Mouse (Mus musculus) retina, postnatal 1 day (tissue): Measurements from ENCODE around the gene Cxadr.

Source experiments
- DNase-seq: peaks from one replicate; pipeline ENCODE4 v3.0.0-alpha.2; 2012

Cxadr gene

GRCm38 (mm10) chr16:78301183-78301830, at the start of gene Cxadr:
Gene Cxadr (plus strand): TSS chr16:78301489.
- DNase-seq = peak; percentile 87

GRCm38 (mm10) chr16:78258989-78259388, 42.3 kb upstream of the Cxadr start:
- DNase-seq = no peak

- no peak for DNase-seq
Observed at GRCm38 (mm10) chr16:78260070-78260879, 41.0 kb upstream of the Cxadr start.

DNA sequence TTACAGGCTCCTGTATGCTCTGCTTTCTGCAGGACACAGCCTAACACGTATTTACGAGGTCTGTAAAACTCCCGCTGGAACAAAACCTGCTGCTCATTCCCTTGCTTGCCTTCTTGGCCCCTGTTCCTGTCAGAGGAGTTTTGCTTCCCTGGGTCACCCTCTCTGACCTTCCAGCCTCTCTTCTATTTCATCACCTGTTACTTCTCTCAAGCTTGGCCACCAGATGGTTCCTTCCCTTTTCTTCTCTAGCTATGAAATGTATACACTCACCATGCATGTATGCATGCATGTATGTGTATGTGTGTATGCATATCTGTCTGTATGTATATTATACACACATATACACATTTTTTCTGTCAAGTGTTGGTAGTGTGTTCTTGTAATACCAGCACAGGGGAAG, 39.8 kb upstream of the Cxadr start:
- no peak for DNase-seq

DNA sequence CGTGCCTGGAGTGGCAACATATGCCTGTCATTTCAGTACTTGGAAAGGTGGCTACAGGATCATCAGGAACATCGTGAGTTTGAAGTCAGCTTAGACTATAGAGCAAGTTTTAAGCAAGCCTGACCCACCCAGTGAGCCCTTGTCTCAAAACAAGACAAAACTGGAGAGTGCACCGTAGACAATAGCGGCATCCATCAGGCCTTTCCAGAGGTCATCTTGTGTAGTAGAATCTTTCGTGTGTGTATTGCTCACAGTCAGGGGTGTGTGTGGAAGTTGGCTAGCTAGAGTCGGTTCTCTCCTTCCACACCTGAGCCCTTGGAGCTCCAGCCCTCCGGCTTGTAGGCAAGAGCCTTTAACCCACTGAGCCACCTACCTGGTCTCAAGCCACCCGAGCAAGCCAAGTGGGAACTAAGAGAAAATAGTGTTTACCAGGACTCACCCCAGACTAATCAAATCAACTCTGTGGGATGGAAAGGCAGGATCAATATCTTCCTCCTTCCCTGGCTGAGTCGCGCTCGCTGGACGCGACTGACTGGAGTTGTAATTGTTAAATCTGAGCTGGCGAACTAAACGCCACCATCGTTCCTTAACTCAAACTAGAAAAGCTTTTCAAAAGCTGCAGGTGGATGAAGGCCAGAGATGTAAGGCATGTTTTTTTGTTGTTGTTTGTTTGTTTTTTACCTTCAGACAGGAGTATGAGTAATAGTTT, 36.7 kb upstream of the Cxadr start:
- DNase-seq = no peak

DNA sequence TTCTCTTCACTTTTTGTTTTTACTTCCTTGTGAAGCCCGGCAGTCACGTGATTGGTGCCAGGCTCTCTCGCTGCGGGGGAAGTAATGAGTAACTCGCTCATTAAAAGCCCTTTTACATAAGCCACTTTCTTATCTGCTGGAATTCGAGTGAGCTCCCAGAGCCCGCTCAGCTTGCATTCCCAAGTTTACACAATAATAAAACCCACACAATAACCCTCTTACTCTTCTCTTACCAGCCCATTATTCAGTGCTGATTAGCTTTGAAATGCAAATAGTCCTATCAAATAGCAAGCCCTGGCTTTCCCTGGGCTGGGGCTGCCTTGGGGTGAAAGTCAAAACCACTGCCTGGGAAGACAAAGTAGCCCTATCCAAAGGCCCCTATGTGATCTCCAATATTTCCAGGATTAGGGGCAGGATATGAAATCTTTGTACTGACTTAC, 36.1 kb upstream of the Cxadr start:
- DNase-seq = peak; percentile 70

- DNase-seq = no peak
Observed at GRCm38 (mm10) chr16:78265826-78266225, 35.5 kb upstream of the Cxadr start.

DNA sequence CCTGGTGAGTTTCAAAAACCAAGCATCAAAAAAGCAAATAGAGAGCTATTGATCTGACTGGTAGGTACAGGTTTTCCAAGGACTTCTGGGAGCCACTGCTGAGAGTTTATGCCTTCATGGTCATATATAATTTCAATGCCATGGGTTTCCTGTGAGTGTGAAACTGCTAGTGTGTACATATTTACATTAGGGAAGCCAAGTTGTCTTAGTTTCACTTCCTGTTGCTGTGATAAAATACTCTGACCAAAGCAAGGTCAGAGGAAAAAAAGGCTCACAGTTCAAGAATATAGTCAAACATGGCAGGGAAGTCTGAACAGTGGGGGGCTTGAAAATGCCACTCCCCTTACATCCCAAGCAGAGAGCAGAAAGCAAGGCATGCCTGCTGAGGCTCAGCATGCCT, 33.8 kb upstream of the Cxadr start:
- no peak for DNase-seq

GRCm38 (mm10) chr16:78268167-78268566, 33.1 kb upstream of the Cxadr start:
- DNase-seq = no peak

- no peak for DNase-seq
Observed at GRCm38 (mm10) chr16:78274825-78275455, 26.3 kb upstream of the Cxadr start.

DNA sequence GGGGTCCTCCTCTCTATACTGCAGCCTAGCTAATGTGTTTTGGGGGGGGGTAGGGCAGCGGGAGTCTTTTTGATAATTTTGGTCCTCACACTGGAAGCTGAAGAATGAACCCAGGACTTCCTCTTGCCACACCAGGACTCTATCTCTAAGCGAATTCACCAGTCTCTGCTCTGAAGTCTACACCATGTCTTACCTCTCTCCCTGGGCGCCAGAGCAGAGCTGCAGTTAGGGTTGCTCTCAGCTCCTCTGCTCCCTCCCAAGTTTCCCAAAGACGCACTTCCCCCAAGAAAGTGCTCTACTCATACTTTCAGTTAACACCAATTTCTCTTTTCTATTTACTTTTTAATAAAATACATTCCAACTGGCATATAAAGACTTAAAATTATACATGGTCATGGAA, 23.7 kb upstream of the Cxadr start:
- no peak for DNase-seq

- DNase-seq = no peak
Observed at GRCm38 (mm10) chr16:78280093-78280881, 21.0 kb upstream of the Cxadr start.

DNA sequence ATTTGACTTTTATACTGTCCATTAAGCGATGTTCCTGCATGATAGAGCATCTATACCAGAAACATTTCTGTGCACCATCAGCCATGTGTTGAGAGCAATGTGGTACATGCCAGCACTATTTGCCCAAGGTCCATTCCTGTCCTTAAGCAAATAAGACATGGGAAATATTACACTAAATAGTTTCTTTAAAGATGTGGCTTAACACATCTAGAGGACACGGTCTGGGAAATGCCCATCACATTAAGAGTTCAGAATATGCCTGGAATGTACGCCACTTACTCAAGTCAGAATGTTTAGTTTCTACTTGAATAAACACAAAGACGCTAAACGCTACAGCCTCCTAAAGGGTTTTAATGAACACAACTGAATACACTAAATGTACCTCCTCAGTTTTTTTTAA, 18.1 kb upstream of the Cxadr start:
- DNase-seq = no peak

- no peak for DNase-seq
Observed at GRCm38 (mm10) chr16:78294051-78294450, 7.2 kb upstream of the Cxadr start.

DNA sequence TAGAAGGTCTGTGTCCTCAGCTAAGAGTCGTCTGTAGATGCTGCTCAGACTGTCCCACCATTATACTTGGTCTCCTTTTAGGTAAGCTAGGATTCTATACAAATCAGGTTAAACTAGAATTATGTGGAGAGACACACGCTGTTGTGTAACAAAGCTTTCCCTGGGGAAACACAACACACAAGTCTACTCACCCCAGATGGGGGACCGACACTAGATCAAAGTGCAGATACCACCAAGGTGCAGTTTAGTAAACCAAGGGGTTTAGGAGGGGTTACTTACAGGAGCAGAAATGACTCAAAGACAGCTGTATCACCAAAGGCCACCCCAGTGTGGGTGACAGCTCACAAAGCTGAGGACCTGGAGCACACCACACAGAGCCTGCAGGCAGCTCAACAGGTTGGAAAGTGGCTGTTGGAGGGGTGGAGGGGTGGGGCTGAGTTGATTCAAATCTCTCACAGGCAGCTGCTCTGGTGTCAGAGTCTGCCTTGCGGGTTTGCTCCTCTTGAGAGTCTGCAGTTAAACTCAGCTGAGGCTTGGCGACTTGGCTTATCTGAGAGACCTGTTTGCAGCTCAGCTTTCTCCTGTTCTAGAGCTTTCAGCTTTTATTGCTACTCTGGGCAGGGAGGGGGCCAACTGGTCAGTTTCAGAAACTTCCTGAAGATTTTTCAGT, 6.5 kb upstream of the Cxadr start:
- DNase-seq = no peak

GRCm38 (mm10) chr16:78295601-78296000, 5.7 kb upstream of the Cxadr start:
- no peak for DNase-seq

GRCm38 (mm10) chr16:78296114-78296513, 5.2 kb upstream of the Cxadr start:
- DNase-seq = no peak

- no peak for DNase-seq
Observed at GRCm38 (mm10) chr16:78301831-78302677, 765 bp downstream of the Cxadr start.

- DNase-seq = peak; percentile 38
Observed at GRCm38 (mm10) chr16:78302678-78303050, 1.4 kb downstream of the Cxadr start.

DNA sequence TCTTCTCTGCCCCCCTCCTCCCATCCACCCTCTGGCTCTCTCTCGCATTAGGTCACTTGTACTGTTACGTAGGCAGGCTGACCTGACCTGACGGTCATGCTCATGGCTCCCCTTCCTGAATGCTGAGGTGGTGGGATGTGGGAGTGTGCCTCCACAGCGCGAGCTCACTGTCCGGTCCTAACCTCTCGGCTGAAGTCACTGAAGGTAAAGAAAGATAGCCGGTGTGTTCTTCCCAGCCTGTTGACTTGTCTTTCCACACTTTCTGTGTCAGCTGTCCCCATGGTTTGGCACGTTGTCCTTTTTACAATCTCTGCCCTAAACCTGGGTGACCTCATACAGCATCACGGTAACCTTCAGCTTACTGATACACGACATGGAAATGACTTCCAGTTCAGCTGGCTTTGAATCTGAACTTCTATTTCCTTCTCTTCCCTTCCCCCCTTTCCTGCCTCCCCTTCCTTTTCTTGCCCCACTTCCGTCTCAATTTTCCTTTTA, 4.4 kb downstream of the Cxadr start:
- DNase-seq = no peak

DNA sequence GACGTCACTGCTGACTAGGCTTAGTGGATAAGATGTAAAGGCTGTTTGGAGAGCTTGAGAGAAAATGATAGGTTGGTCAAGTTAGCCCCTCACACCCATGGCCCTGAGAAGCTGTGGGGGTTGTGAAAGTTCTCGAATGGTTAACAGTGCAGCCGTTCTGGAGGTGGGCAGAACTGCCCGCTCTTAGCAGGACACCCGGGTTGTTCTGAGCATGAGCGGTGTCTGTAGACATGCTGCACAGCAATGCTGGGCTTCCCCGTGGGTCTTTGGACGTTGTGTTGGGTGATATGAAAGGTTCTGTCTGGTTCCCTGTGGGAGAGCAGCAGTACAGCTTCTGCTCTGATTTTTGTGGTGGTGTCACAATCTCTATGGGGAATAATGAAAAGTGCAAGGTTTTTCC, 5.3 kb downstream of the Cxadr start:
- DNase-seq = no peak
